Mouse (Mus musculus): Measurements from ENCODE around the gene Chst8.

Chst8 gene

GRCm38 (mm10) chr7:34669336-34669735, 143.2 kb downstream of the Chst8 start:
- DNase-seq (ENCODE audit: low spot score in 2 of 2): no peak

DNA sequence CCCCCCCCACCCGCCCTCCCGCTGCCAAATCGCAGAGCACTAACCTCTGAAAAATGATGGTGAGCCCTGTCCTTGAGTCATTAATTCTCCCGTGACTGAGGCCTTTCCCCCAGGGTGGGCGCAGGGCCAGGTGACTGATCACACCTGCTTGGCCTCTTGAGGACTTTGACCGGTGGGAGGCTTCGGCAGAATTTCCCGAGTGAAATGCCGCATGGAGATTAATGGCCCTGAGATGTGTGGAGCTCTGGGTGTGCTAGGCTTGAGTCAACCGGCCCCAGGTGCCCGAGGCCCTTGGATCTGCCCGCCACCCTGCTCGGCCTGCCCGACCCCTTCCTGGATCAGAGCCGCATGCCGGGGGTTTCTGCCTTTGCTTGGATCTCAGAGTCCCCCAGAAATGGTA, 144.6 kb downstream of the Chst8 start:
- no peak for DNase-seq (ENCODE audit: low spot score in 2 of 2)

DNA sequence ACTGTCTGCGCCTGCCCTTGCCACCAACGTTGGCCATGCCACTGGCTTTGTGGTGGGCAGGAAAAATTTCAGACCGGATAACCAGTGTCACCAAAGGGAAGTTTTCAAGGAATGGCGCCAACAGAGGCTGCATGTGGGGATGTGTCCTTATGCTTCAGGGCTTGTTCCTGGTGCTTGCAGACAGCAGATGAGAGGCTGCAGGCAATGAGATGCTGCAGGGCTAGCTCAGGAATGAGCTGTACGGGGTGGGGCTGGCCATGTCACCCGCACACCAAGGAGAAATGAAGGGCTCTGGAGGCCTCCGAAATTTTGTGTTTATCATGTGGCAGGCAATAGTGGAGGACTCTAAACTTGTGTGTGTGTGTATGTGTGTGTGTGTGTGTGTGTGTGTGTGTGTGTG, 149.4 kb downstream of the Chst8 start:
- no peak for DNase-seq (ENCODE audit: low spot score in 2 of 2)

DNA sequence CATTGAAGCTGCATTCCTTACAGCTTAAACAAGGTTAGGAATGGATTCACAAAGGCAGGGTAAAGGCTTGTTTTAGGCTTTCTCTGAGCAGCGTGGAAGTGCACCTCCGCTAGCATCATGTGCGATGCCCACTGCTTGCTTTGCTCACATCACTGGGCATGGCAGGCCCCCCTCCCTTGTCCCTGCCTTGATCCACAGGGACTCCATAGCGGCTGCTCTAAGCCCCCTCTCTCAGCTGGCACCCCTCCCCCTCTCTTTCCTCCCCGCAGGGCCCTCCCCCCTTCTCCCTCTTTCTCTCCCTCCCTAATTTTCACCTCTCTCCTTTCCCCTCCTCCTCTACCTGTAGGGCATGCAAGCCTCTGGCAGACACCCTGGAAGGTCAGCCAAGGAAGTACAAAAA, 150.3 kb downstream of the Chst8 start:
- DNase-seq (ENCODE audit: low spot score in 2 of 2): no peak

DNA sequence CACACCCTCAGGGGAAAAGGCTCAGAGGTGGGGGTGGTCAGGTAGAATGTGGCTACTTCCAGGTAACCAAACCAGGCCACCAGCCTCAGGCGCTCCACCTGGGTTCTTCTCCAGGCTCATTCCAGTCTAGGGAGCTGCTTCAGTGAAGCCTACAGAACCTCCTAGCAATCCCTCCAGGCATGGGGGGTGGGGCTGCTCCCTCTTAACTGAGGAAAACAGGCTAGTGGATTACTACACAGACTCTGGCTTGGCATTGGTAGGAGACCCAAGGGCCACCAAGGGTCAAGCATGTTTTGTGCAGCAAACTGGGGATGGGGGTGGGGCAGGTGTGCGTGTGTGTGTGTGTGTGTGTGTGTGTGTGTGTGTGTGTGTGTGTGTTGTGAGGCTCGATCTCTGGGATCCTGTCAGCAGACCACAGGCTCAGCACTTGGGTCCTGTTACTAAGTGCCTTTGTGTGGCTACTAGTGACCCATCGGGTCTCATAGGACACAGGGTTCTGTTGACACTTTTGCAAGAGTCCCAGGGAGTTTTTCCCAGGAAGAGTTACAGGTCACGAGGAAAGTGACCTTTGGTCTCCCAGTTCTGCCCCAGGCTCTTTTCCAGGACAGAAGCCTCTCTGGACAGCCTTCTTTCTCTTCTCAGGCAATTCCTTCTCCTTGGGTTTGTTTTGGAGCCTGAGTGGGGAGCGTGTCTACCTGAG, 153.0 kb downstream of the Chst8 start:
- no peak for DNase-seq (ENCODE audit: low spot score in 2 of 2)

DNA sequence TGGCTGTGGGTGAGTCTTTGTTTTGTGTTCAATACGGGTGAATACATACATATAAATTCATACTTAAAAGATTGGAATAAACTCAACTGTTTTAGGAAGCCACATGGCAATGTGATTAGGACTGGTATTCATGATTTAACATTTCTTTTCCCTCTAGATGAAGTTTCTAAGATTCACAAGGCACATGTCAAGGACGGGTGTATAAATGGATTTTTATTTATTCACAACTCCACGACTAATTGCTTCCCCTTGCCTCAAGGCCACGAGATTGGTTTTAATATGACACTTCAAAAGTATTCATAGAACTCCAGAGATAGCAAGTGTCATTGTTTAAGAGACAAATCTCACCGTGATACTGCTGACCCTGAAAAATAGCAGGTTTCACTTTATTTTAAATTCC, 155.9 kb downstream of the Chst8 start, which contains the start of gene Kctd15:
TSS of gene Kctd15 (minus strand) at position 101 of the 400 bp plus-strand sequence.
- no peak for DNase-seq (ENCODE audit: low spot score in 2 of 2)

DNA sequence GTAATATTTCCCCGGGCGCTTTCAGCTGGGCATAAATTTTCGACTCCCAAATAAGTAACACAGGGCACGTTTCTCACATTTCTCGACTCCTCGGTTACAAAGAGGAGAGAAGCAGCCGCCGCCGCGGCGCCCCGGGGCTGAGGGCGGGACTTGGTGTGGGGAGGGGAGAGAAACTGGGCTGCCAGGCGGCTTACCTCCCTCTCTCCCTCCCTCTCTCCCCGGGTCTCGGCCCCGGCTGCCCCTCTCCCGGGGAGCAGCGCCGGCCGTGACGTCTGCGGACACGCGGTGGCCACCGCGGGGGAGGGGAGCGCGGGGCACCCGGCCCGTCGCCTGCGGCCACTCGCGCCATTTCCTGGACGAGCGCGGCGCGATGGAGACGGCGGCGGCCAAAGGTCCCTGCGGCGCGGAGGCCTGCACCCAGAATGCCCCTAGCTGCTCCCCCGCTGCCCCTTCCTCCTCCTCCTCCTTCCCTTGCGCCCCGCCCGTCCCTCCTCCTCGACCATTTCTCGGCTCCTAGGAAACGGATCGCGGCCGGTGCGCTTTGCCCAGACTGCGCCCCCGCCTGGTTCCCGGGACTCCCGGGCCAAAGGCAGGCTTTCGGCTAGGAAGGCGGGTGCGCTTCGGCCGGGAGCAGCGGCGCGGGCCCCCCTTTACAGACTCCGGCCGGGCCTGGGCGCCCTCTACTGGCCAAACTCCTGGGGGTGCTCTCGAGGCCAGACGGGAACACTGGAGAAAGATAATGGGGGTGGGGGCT, 157.2 kb downstream of the Chst8 start:
- DNase-seq (ENCODE audit: low spot score in 2 of 2): peak; percentile 94 to 97

GRCm38 (mm10) chr7:34654441-34655085, 157.9 kb downstream of the Chst8 start:
- DNase-seq (ENCODE audit: low spot score in 2 of 2): peak in 1 of 2 experiments; percentile 81

GRCm38 (mm10) chr7:34653731-34654440, 158.6 kb downstream of the Chst8 start:
- DNase-seq (ENCODE audit: low spot score in 2 of 2): peak in 1 of 2 experiments; percentile 46

GRCm38 (mm10) chr7:34652751-34653502, 159.6 kb downstream of the Chst8 start:
- peak in 1 of 2 experiments; percentile 30 for DNase-seq (ENCODE audit: low spot score in 2 of 2)

DNA sequence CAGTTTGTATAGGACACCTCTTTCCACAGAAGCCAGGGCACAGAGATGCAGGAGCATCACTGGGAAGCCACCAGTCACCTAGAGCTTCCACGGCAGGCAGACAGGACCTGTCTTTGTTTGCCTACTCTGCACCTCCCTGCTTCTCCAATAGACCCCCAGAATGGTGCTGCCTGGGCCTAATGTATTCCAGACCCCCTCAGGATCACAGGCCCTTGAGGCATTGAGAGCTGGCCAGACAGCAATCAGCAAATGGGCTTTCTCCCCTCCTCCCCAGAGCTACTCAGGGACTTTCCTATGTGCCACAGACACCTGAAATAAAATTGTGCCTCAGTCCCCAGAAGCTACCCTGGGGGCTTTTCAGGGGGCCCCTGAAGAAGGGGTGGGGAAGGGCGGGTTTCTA, 161.1 kb downstream of the Chst8 start:
- no peak for DNase-seq (ENCODE audit: low spot score in 2 of 2)

- DNase-seq (ENCODE audit: low spot score in 2 of 2): peak in 1 of 2 experiments; percentile 69
Observed at GRCm38 (mm10) chr7:34647052-34647451, 165.5 kb downstream of the Chst8 start.

DNA sequence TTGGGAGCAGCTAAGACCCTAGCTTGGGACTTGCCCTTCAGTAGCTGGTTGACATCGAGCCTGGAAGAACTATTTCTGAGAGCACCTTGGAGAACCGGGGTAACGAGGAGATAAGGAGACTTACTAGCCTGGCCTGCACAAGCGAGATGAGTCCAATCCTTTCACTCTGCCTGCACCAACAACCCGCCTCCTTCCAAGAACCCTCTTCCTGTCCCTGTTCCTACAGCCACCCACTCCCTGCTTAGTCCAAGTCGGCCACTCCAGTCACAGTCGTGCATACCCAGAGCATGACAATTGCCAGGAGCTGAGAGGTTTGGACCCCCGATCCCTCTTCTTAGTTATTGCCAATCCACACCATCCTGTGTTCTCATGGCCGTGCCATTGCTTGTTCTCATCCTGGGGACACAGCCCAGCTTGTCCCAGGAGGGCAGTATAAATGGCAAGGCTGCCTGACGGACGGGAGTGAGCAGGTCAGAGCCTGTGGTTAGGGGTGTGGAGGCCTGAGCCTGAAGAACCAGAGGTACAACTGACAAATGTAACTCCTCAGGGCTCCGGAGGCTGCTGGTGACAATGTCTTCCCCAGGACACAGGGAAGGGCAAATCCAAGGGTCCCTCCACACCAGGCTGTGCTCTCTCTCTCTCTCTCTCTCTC, 166.2 kb downstream of the Chst8 start:
- no peak for DNase-seq (ENCODE audit: low spot score in 2 of 2)

- no peak for DNase-seq (ENCODE audit: low spot score in 2 of 2)
Observed at GRCm38 (mm10) chr7:34645623-34646022, 166.9 kb downstream of the Chst8 start.

DNA sequence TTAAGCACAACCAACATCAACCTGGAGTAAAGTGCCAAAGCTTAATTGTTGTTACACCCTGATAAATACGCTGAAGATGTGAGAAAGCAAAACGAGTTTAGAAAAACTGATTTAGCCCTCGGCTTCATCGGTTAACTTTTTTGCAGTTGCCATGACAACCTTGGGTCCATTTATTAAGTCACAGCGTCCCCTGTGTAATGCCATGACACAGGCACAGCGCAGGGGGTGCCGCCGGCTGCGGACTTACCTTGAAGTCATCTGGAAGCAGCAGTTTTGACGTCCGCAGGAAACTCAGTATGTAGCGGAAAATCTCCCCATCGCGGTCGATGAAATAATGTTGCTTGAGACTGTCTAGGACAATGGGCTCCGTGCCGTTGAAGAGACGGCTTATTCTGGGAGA, 167.9 kb downstream of the Chst8 start:
- DNase-seq (ENCODE audit: low spot score in 2 of 2): no peak

GRCm38 (mm10) chr7:34643329-34643728, 169.2 kb downstream of the Chst8 start:
- DNase-seq (ENCODE audit: low spot score in 2 of 2): no peak

DNA sequence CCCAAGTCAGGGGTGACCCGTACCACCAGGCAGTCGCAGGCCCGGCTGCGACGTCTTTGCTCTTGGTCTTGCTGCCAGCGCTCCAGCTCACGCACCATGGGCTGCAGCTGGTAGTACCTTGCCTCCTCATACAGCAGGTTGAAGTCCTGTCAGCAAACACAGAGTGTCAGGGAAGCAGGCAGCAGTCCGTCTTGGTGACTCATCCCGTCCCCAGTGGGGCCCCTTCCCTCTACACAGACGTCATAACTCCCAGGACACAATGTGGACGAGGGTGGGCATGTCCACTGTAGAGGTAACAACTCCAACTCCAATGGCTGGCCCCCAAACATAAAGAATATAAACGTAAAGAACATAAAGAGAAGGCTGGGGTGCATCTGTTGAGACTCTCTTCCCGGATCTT, 170.5 kb downstream of the Chst8 start:
- DNase-seq (ENCODE audit: low spot score in 2 of 2): no peak

DNA sequence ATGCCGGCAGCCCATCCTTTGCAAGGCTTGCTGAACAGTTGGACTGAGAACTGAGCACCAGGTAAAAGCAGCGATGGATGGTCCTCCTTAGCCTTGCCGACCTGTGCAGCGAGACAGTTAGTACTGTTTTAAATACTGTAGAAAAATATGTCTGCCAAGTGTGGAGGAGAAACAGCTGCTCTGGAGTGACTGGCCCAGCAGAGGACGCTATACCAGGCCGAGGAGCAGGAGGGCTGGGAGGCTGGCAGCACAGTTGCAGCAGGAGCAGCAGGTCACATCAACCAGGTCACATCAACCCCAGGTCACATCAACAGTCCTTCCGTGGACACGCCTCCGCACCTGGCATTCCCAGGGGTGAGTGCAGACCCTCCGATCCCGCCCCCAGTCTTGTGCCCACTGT, 172.7 kb downstream of the Chst8 start:
- DNase-seq (ENCODE audit: low spot score in 2 of 2): no peak

DNA sequence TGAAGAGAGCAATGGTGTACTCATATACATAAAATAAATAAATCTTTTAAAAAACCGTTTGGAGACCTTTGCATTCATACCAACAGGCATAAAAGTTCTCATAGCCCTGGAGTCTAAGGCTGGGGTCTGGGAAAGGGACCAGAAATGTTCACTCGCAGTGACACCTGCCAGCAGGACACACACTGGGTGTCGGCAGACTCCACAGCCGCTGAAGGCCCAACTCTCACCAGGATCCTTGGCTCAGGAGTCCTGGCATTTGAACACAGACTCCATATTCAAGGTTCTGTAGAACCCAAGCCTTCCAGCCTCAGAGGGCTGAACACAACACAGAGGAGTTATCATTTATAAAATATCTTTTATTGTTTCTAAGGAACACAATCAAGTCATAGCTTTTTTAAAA, 175.8 kb downstream of the Chst8 start:
- DNase-seq (ENCODE audit: low spot score in 2 of 2): no peak

GRCm38 (mm10) chr7:34632966-34633742, 179.4 kb downstream of the Chst8 start:
- no peak for DNase-seq (ENCODE audit: low spot score in 2 of 2)
